Comparison of ENCODE assay signal across 8 mouse cellular contexts in the genomic region with DNA sequence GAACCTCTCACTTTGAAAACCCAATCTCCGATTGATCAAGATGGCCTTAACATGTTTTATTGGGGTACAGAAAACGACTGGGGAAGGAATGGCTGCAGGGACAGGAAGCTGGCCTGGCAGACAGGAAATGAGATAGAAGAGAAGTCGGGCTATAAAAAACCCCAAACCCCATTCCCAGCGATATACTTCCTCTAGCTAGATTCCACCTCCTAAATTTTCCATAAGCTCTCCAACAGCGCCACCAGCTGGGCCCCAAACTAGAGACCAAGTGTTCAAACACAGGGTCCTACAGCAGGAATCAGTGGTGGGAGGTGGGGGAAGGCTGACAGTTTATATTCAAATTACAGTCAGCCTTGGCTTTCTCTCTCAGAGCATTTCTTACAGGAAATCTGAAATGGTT. TPM values are rescaled to one million over a fixed set of nuclear protein-coding genes. Genes with fewer than 3 reads are reported as not detected.
A peak's percentile ranks its signal among the peaks of the same experiment; 100 is the strongest.
DNase-seq lines count a peak whose midpoint lies in the region; ATAC-seq lines count a peak whose summit lies in the region.

No protein-coding gene starts in this region.

- no peak overlapping the region for H3K4me3 ChIP-seq in hindbrain, embryonic 10.5 days
- H3K4me3 ChIP-seq in hindbrain, embryonic 13.5 days = no peak overlapping the region
- no peak overlapping the region for H3K4me3 ChIP-seq in limb, embryonic 10.5 days

- no peaks in the 10 kb centered on the region for H3K27me3 ChIP-seq in hindbrain, embryonic 10.5 days (ENCODE audit: insufficient read depth, poor library complexity, severe bottlenecking)
- no peaks in the 10 kb centered on the region for H3K27me3 ChIP-seq in hindbrain, embryonic 13.5 days
- H3K27me3 ChIP-seq in limb, embryonic 10.5 days (ENCODE audit: low read depth, poor library complexity, severe bottlenecking) = no peaks in the 10 kb centered on the region
- no peaks in the 10 kb centered on the region for H3K27me3 ChIP-seq in splenic B cell, adult 2 months (ENCODE audit: control insufficient read depth, insufficient read depth, low read length, poor library complexity, severe bottlenecking)

- H3K4me2 ChIP-seq in hindbrain, embryonic 13.5 days = no peak overlapping the region

- ATAC-seq in hindbrain, embryonic 13.5 days (ENCODE audit: low FRiP score) = no peak

- 54% methylated on average over 5 of the region's 5 CpGs for WGBS in hindbrain, embryonic 10.5 days
- 52% methylated on average over 5 of the region's 5 CpGs for WGBS in hindbrain, embryonic 13.5 days
- 48% methylated on average over 5 of the region's 5 CpGs for WGBS in limb, embryonic 10.5 days

- H3K36me3 ChIP-seq in hindbrain, embryonic 10.5 days = no peaks in the 10 kb centered on the region
- H3K36me3 ChIP-seq in hindbrain, embryonic 13.5 days = no peaks in the 10 kb centered on the region
- no peaks in the 10 kb centered on the region for H3K36me3 ChIP-seq in limb, embryonic 10.5 days
- H3K36me3 ChIP-seq in splenic B cell, adult 2 months (ENCODE audit: control insufficient read depth, insufficient read depth, low read length, poor library complexity, severe bottlenecking) = no peaks in the 10 kb centered on the region

- peak; percentile 51 for DNase-seq in hindbrain, embryonic 10.5 days (ENCODE audit: low spot score)
- peak; percentile 5 to 6 for DNase-seq in thymus, postnatal 36 days
- DNase-seq in thymus, postnatal 25 days = no peak
- peak; percentile 33 for DNase-seq in embryo, embryonic 9.5 days (ENCODE audit: extremely low spot score)
- DNase-seq in limb, embryonic 10.5 days (ENCODE audit: low spot score) = peak; percentile 50
- peak; percentile 49 for DNase-seq in splenic B cell, adult 2 months (ENCODE audit: low read depth, low spot score)
- no peak for DNase-seq in gastrocnemius, postnatal 4 days (ENCODE audit: low spot score in 2 of 2)

- H3K9me3 ChIP-seq in hindbrain, embryonic 10.5 days = no peaks in the 10 kb centered on the region
- H3K9me3 ChIP-seq in hindbrain, embryonic 13.5 days = no peaks in the 10 kb centered on the region
- no peaks in the 10 kb centered on the region for H3K9me3 ChIP-seq in limb, embryonic 10.5 days (replicated peaks)

- no peak overlapping the region for H3K9ac ChIP-seq in hindbrain, embryonic 13.5 days

- H3K4me1 ChIP-seq in hindbrain, embryonic 10.5 days (replicated peaks) = peaks cover 10% of the 10 kb centered on the region
- 0 out of 2 replicates have a peak, but pooled peaks cover 4% of the 10 kb centered on the region for H3K4me1 ChIP-seq in hindbrain, embryonic 13.5 days (replicated peaks)
- H3K4me1 ChIP-seq in limb, embryonic 10.5 days = peaks cover 10% of the 10 kb centered on the region; the same call in 1 of the 2 replicates

- no peak overlapping the region for H3K27ac ChIP-seq in hindbrain, embryonic 10.5 days
- no peak overlapping the region for H3K27ac ChIP-seq in hindbrain, embryonic 13.5 days
- peak overlapping the region; percentile 30; the same call in 1 of the 2 replicates for H3K27ac ChIP-seq in limb, embryonic 10.5 days

RNA-seq across cellular contexts. Expression of gene Tmem26, which starts 35.8 kb away (rescaled TPM):
- 2.7 and 5.0 TPM in 2 replicates for polyA plus RNA-seq in hindbrain, embryonic 10.5 days (2016; fragmentation: Nextera tagmentation; extraction: Ambion mirVana)
- 5.9 and 6.6 TPM in 2 replicates for polyA plus RNA-seq in hindbrain, embryonic 13.5 days (2015; fragmentation: Nextera tagmentation; extraction: Ambion mirVana)
- 3.7 and 16.2 TPM in 2 replicates for polyA plus RNA-seq in limb, embryonic 10.5 days (2016; fragmentation: Nextera tagmentation; extraction: Ambion mirVana)
- total RNA-seq in gastrocnemius, postnatal 4 days (2021) = 1 to 10 TPM; 5.6 to 5.8 TPM

Comparison
In these comparisons a context has a peak if more than half of its experiments do, and no peak if none do; other contexts are left out.
1. DNase-seq: peak in hindbrain, embryonic 10.5 days (single experiment), thymus, postnatal 36 days (2 of 2), embryo, embryonic 9.5 days (single experiment), limb, embryonic 10.5 days (single experiment) and splenic B cell, adult 2 months (single experiment); none in thymus, postnatal 25 days (single experiment) and gastrocnemius, postnatal 4 days (0 of 2).